Mouse (Mus musculus): ENCODE results near the gene Snai3.

Gene Snai3

GRCm38 (mm10) chr8:122460524-122461472 is at the start of gene Snai3:
Gene Snai3, minus strand, starts transcription at chr8:122460733.
- in situ Hi-C loops (cut with MboI; ENCODE audit: unreplicated experiment in 2 of 2): no loop called here

GRCm38 (mm10) chr8:122500856-122501255 is 40.3 kb upstream of the Snai3 start:
- in situ Hi-C loops (cut with MboI; ENCODE audit: unreplicated experiment in 2 of 2): loop anchor here (5.0 kb wide), 5 partner anchors 46 to 331 kb away; partner anchors contain the start of genes Galns (in 1 of the 2) and Trappc2l (in 1 of the 2)

GRCm38 (mm10) chr8:122497912-122498311 is 37.4 kb upstream of the Snai3 start:
- in situ Hi-C loops (cut with MboI; ENCODE audit: unreplicated experiment in 2 of 2): no loop called here

GRCm38 (mm10) chr8:122497016-122497734 is 36.6 kb upstream of the Snai3 start:
- in situ Hi-C loops (cut with MboI; ENCODE audit: unreplicated experiment in 2 of 2): no loop called here

- in situ Hi-C loops (cut with MboI; ENCODE audit: unreplicated experiment in 2 of 2): no loop called here
These were observed 27.9 kb upstream of the Snai3 start for GRCm38 (mm10) chr8:122488387-122488786.

- in situ Hi-C loops (cut with MboI; ENCODE audit: unreplicated experiment in 2 of 2): no loop called here
These were observed 24.3 kb upstream of the Snai3 start for GRCm38 (mm10) chr8:122484831-122485230.

GRCm38 (mm10) chr8:122483877-122484276 is 23.3 kb upstream of the Snai3 start:
- in situ Hi-C loops (cut with MboI; ENCODE audit: unreplicated experiment in 2 of 2): no loop called here

GRCm38 (mm10) chr8:122482448-122482847 is 21.9 kb upstream of the Snai3 start:
- in situ Hi-C loops (cut with MboI; ENCODE audit: unreplicated experiment in 2 of 2): no loop called here

GRCm38 (mm10) chr8:122475580-122476320 is 15.2 kb upstream of the Snai3 start, which contains the start of the genes Rnf166 and Ctu2:
Gene Rnf166, minus strand, starts transcription at chr8:122476064.
Gene Ctu2, plus strand, starts transcription at chr8:122476143.
- in situ Hi-C loops (cut with MboI; ENCODE audit: unreplicated experiment in 2 of 2): no loop called here

GRCm38 (mm10) chr8:122474951-122475560 is 14.5 kb upstream of the Snai3 start:
- in situ Hi-C loops (cut with MboI; ENCODE audit: unreplicated experiment in 2 of 2): no loop called here

GRCm38 (mm10) chr8:122473911-122474421 is 13.4 kb upstream of the Snai3 start:
- in situ Hi-C loops (cut with MboI; ENCODE audit: unreplicated experiment in 2 of 2): no loop called here

GRCm38 (mm10) chr8:122470691-122471090 is 10.2 kb upstream of the Snai3 start:
- in situ Hi-C loops (cut with MboI; ENCODE audit: unreplicated experiment in 2 of 2): no loop called here

GRCm38 (mm10) chr8:122469965-122470364 is 9.4 kb upstream of the Snai3 start:
- in situ Hi-C loops (cut with MboI; ENCODE audit: unreplicated experiment in 2 of 2): no loop called here

GRCm38 (mm10) chr8:122469407-122469806 is 8.9 kb upstream of the Snai3 start:
- in situ Hi-C loops (cut with MboI; ENCODE audit: unreplicated experiment in 2 of 2): no loop called here

GRCm38 (mm10) chr8:122467816-122468215 is 7.3 kb upstream of the Snai3 start:
- in situ Hi-C loops (cut with MboI; ENCODE audit: unreplicated experiment in 2 of 2): no loop called here

- in situ Hi-C loops (cut with MboI; ENCODE audit: unreplicated experiment in 2 of 2): no loop called here
These were observed 4.5 kb upstream of the Snai3 start for GRCm38 (mm10) chr8:122464985-122465384.

GRCm38 (mm10) chr8:122463651-122464640 is 3.4 kb upstream of the Snai3 start:
- in situ Hi-C loops (cut with MboI; ENCODE audit: unreplicated experiment in 2 of 2): no loop called here

GRCm38 (mm10) chr8:122462510-122462909 is 2.0 kb upstream of the Snai3 start:
- in situ Hi-C loops (cut with MboI; ENCODE audit: unreplicated experiment in 2 of 2): no loop called here
